Mouse (Mus musculus) monocyte, adult 5-6 weeks (primary cell): ENCODE data around the gene Plxna2. TPM values are rescaled to one million over a fixed set of nuclear protein-coding genes. Genes with fewer than 3 reads are reported as not detected.

Experiments
- ATAC-seq: fragments of 153-309, 156-312 bp; replicated peaks from 2 replicates; pipeline ENCODE4 v1.8.0; 2017; ENCODE audit warnings: mild to moderate bottlenecking; ENCODE audit not compliant: low TSS enrichment, insufficient number of reproducible peaks, severe bottlenecking, poor library complexity, low FRiP score
- total RNA-seq: library from RNA; stranded (forward); fragments of 200-1000, 200-491, 200-594 nt; gene quantifications from 3 replicates; pipeline ENCODE4 v1.2.3, GENCODE M21; 2017

The Plxna2 gene
- total RNA-seq, 1 experiment from 2014 or later: not detected

- ATAC-seq: no peak
Measured at GRCm38 (mm10) chr1:194780794-194781390, 162.9 kb downstream of the Plxna2 start.

GRCm38 (mm10) chr1:194781556-194781955 lies 163.5 kb downstream of the Plxna2 start:
- no peak for ATAC-seq

- no peak for ATAC-seq
Measured at GRCm38 (mm10) chr1:194782325-194782724, 164.3 kb downstream of the Plxna2 start.

GRCm38 (mm10) chr1:194787626-194788025 lies 169.6 kb downstream of the Plxna2 start:
- ATAC-seq: no peak

- no peak for ATAC-seq
Measured at GRCm38 (mm10) chr1:194793226-194793924, 175.4 kb downstream of the Plxna2 start.

- no peak for ATAC-seq
Measured at GRCm38 (mm10) chr1:194795316-194795715, 177.3 kb downstream of the Plxna2 start.

- ATAC-seq: no peak
Measured at GRCm38 (mm10) chr1:194797843-194798242, 179.8 kb downstream of the Plxna2 start.

GRCm38 (mm10) chr1:194798511-194798910 lies 180.5 kb downstream of the Plxna2 start:
- no peak for ATAC-seq

- ATAC-seq: no peak
Measured at GRCm38 (mm10) chr1:194808261-194808660, 190.2 kb downstream of the Plxna2 start.

- ATAC-seq: no peak
Measured at GRCm38 (mm10) chr1:194808681-194809080, 190.7 kb downstream of the Plxna2 start.

- ATAC-seq: no peak
Measured at GRCm38 (mm10) chr1:194809600-194809999, 191.6 kb downstream of the Plxna2 start.

- ATAC-seq: no peak
Measured at GRCm38 (mm10) chr1:194814187-194814586, 196.2 kb downstream of the Plxna2 start.

- ATAC-seq: no peak
Measured at GRCm38 (mm10) chr1:194815547-194815946, 197.5 kb downstream of the Plxna2 start.

GRCm38 (mm10) chr1:194816913-194817312 lies 198.9 kb downstream of the Plxna2 start:
- no peak for ATAC-seq

GRCm38 (mm10) chr1:194820953-194821352 lies 202.9 kb downstream of the Plxna2 start:
- no peak for ATAC-seq

GRCm38 (mm10) chr1:194821721-194822120 lies 203.7 kb downstream of the Plxna2 start:
- no peak for ATAC-seq

GRCm38 (mm10) chr1:194828316-194828715 lies 210.3 kb downstream of the Plxna2 start:
- ATAC-seq: no peak

GRCm38 (mm10) chr1:194835238-194835637 lies 217.2 kb downstream of the Plxna2 start:
- no peak for ATAC-seq

- ATAC-seq: no peak
Measured at GRCm38 (mm10) chr1:194836182-194836581, 218.2 kb downstream of the Plxna2 start.

GRCm38 (mm10) chr1:194836671-194837070 lies 218.7 kb downstream of the Plxna2 start:
- ATAC-seq: no peak
